Mouse (Mus musculus) frontal cortex, postnatal 10 days (tissue): ENCODE results near the gene Susd1.
A peak's percentile ranks its signal among the peaks of the same experiment; 100 is the strongest.

Experiments used
- DNase-seq, 2 experiments: peaks; one replicate each; pipeline ENCODE4 v3.0.0; 2022; ENCODE audit warnings: low spot score in 2 of 2, mixed read lengths in 1 of 2

Gene Susd1

DNA sequence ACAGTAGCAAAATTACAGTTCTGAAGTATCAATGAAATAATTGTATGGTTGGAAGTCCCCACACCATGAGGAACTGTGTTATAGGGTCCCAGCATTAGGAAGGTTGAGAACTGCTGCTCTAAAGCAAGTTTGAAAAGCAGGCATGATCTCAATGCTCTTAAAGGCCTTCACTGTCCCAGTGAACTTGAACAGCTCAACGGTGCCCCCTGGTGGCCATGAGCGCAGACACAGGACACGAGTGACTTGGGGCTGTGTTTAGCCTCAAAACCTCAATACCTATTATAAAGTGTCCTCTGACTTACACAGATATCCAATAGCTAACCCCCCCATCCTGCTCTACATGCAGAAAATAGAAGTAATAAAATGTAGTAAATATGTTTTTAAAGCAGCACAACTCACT is 97.7 kb downstream of the Susd1 start:
- peak; percentile 53 to 77 for DNase-seq

DNA sequence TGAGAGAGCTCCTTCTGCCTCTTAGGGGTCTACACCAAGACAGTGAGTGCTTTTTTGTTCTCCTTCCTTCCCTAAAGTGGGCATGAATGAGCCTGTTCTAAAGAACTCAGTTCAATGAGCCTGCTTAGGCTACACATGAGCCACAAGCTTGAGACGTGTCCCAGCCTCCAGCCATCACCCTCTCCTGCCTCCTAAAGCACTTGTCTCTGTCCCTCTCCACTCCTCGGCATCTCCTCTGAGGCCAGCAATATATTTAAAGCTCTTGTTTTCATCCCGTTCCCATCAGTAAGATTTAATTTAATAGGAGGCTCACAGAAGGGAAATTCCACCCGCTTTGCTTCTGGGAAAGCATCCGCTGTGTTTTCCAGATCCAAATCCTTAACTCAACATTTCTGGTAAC is 98.4 kb downstream of the Susd1 start:
- DNase-seq, result no peak

GRCm38 (mm10) chr4:59338896-59339535 is 99.4 kb downstream of the Susd1 start:
- DNase-seq, result no peak

DNA sequence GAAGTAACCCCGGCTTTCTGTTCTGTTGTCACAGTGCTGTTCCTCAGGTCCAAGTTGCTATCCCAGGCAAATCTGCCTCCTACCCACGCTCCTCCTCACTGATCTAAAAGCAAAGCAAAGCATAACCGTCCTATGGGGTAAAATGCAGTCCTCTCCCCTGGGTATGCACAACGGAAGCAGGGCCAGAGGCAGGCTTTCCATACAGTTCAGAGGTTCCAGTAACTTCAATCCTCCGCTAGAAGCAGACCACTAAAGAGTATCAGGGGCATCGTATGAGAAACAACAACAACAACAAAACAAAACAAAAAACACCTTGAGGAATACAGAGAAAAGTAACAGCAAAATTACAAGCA is 100.9 kb downstream of the Susd1 start:
- no peak for DNase-seq

DNA sequence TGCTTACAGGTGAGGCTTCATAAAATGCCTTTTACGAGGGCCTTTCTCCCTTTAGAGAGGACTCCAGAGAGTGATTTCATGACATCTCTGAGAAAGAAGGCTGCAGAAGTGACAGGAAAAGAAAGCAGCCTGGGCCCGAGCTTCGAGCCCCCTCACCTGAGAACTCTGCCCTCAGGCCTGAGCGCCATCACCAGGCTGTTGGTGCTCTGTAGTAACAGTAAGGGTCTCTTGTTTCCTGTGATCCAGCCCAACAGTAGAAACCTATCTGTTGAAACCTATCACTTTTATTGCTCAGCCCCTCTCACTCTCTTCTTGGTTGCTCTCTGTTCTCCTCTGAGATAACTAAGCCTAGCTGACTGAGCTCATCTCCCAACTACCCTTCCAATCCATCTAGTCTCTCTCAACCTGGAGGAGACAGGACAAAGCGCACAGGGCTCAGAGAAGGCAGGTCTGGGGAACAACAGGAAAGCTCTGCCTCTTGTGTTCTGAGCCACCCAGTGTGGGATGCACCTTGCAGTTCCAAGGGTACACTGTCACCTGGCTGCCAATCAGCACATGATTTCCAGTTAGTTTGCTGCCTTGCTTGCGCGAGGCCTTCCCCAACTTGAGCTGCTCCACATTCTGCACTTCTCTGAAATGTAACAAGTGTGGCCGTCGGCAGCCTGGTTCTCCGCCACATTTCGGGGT is 101.4 kb downstream of the Susd1 start:
- DNase-seq, result no peak

DNA sequence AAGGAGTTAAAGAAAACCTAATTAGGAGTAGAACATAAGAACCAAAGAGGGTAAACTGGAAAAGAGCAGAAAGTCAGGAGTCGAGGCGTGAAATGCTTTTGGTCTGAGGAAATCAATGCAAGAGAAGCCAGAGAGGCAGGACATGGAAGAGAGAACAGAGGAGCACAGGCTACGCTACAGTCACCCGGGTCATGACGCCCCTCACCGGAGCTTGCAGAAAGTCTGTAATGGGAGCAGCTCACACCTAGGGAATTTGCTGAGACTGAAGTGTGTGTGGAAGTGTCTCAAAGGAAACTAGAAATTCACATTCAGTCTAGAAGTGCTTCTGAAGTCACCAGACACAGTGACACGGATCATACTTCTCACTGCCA is 102.0 kb downstream of the Susd1 start:
- DNase-seq, result no peak

- peak; percentile 20 to 26 for DNase-seq
Measured at GRCm38 (mm10) chr4:59335616-59336438, 102.6 kb downstream of the Susd1 start.

- no peak for DNase-seq
Measured at GRCm38 (mm10) chr4:59335101-59335500, 103.3 kb downstream of the Susd1 start.

- DNase-seq, result no peak
Measured at GRCm38 (mm10) chr4:59334236-59334635, 104.2 kb downstream of the Susd1 start.

GRCm38 (mm10) chr4:59333424-59333895 is 105.0 kb downstream of the Susd1 start:
- DNase-seq, result no peak

- DNase-seq, result no peak
Measured at GRCm38 (mm10) chr4:59332691-59333423, 105.6 kb downstream of the Susd1 start.

GRCm38 (mm10) chr4:59332089-59332488 is 106.3 kb downstream of the Susd1 start:
- no peak for DNase-seq

GRCm38 (mm10) chr4:59331633-59332032 is 106.8 kb downstream of the Susd1 start:
- peak; percentile 25 to 31 for DNase-seq

DNA sequence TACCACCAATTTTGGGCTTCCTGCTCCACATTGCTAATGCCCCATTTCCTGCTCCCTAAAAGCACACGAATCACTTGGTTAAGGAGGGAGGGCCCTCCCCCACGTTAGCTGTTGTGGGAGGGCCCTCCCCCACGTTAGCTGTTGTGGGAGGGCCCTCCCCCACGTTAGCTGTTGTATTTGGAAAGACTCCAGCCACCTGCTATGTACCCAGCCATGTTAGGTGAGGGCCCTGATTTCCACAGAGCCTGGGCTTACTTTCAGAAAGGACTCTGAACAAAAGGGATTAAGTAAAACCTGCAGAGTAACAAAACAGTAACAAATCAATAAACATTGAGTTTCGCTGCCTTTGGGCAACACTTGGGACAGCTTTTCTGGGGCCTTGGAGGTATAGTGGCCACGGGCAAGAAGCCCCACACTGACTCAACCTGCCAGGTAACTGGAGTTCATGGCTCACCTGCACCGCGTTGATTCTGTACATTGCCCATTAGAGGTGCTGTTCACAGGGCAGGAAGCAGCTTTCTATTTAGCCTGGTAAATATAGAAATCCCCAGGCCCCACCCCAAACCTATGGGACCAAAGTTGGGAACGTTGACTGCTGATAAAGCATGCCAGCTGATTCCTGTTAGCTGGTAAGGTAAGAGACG is 107.3 kb downstream of the Susd1 start:
- no peak for DNase-seq

DNA sequence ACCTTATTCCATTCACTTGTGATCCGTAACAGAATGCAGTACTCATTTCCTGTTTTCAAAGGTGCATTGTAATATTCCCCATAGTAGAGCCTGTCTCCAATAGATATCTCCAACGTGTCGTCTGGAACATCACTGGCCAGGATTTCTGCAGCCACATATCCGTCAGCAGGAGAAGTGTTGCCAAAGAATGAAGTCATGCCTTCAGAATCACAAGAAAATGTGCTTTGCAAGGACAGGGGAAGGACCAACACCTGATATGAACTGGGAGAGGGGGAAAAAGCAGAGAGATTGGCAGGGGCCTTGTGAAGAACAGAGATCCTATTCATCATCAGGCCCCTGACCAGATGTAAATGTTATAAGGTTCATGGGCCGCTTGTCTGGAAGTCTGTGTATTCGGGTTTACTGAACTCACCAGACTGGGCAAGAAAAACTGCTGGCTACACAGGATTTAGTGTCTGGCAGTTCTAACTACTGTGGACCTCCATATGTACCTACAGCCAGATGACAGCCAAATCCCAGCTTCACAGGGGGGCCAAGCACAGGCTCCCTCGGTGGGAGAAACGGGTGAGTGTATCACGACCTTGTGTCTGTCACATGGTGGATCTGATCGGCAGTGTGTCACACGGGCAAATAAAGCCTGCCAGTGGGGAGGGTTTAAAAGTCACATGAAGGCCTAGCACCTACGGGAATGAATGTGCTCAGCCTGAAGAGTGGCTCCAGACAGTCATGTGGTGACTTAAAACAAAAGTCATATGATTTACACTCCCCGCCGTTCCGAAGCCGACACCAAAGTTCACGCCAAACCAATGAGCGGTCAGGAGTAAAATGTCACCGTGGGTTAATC is 108.8 kb downstream of the Susd1 start:
- no peak for DNase-seq

- no peak for DNase-seq
Measured at GRCm38 (mm10) chr4:59328821-59329220, 109.6 kb downstream of the Susd1 start.

GRCm38 (mm10) chr4:59327986-59328385 is 110.4 kb downstream of the Susd1 start:
- DNase-seq, result no peak

- DNase-seq, result no peak
Measured at GRCm38 (mm10) chr4:59326031-59326760, 112.2 kb downstream of the Susd1 start.

DNA sequence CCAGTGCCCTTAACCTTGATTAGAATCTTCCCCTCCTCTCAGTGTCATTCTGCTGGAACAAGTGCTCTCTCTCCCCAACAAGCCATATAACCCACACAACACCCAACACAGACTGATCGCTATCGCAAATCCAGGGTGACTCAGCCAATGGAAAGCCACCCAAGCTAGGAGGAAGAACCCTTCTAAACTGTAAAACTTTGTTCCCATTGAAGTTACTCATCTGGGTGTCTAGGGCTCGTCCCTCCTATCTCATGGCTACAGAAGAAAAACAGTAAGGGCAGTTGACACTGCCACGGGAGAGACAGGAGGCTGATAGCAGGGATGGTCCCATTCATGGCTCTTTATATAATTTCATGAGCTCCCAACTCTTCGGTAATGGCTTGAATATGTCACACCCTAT is 114.1 kb downstream of the Susd1 start:
- DNase-seq, result no peak

DNA sequence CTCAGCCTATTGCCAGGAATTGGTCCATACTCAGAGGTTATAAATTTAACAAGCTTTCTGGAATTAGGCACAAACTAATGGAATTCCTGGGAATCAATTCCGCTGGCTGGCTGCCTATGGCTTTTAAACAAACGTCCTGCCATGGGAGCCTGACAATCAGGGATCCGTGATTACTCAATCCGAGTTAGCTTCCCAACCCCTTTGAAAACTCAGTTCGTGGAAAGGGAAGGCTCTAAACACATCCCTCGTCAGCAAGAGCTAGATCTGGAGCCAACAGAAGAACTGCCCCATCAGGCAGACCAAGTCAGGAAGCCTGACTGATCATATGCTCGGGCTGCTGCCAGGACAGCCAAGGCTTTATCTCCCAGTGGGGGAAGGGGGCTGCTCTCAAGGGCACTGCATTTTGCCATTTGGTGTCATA is 115.2 kb downstream of the Susd1 start:
- no peak for DNase-seq
